Mouse (Mus musculus): ENCODE results near the gene Avil.

Avil gene

GRCm38 (mm10) chr10:127017071-127017470, 16.6 kb downstream of the Avil start:
- DNase-seq (ENCODE audit: extremely low spot score, low read depth, low spot score), result no peak

GRCm38 (mm10) chr10:127018422-127018821, 17.9 kb downstream of the Avil start:
- DNase-seq (ENCODE audit: extremely low spot score, low read depth, low spot score), result no peak

- DNase-seq (ENCODE audit: extremely low spot score, low read depth, low spot score), result peak; percentile 77
Observed at GRCm38 (mm10) chr10:127030336-127031296, 30.1 kb downstream of the Avil start, which contains the start of gene Tsfm. Tsfm (minus strand) TSS chr10:127030840.

- no peak for DNase-seq (ENCODE audit: extremely low spot score, low read depth, low spot score)
Observed at GRCm38 (mm10) chr10:127033301-127033741, 32.8 kb downstream of the Avil start.

GRCm38 (mm10) chr10:127036273-127036672, 35.8 kb downstream of the Avil start:
- DNase-seq (ENCODE audit: extremely low spot score, low read depth, low spot score), result no peak

GRCm38 (mm10) chr10:127037641-127038040, 37.1 kb downstream of the Avil start:
- no peak for DNase-seq (ENCODE audit: extremely low spot score, low read depth, low spot score)

GRCm38 (mm10) chr10:127040569-127041214, 40.2 kb downstream of the Avil start:
- no peak for DNase-seq (ENCODE audit: extremely low spot score, low read depth, low spot score)

- no peak for DNase-seq (ENCODE audit: extremely low spot score, low read depth, low spot score)
Observed at GRCm38 (mm10) chr10:127041274-127041766, 40.8 kb downstream of the Avil start, which contains the start of the genes Mettl1 and Eef1akmt3. Mettl1 (plus strand) TSS chr10:127041414. Eef1akmt3 (minus strand) TSS chr10:127041513.

GRCm38 (mm10) chr10:127041774-127042338, 41.3 kb downstream of the Avil start:
- peak; percentile 70 for DNase-seq (ENCODE audit: extremely low spot score, low read depth, low spot score)

GRCm38 (mm10) chr10:127042468-127043115, 42.1 kb downstream of the Avil start:
- no peak for DNase-seq (ENCODE audit: extremely low spot score, low read depth, low spot score)

- DNase-seq (ENCODE audit: extremely low spot score, low read depth, low spot score), result no peak
Observed at GRCm38 (mm10) chr10:127043187-127043586, 42.7 kb downstream of the Avil start.

GRCm38 (mm10) chr10:127047954-127048353, 47.4 kb downstream of the Avil start, which contains the start of gene Cyp27b1:
Cyp27b1 (plus strand) TSS chr10:127048250.
- DNase-seq (ENCODE audit: extremely low spot score, low read depth, low spot score), result no peak

GRCm38 (mm10) chr10:127048608-127049394, 48.3 kb downstream of the Avil start:
- no peak for DNase-seq (ENCODE audit: extremely low spot score, low read depth, low spot score)

- DNase-seq (ENCODE audit: extremely low spot score, low read depth, low spot score), result no peak
Observed at GRCm38 (mm10) chr10:127049395-127050118, 49.0 kb downstream of the Avil start.

- no peak for DNase-seq (ENCODE audit: extremely low spot score, low read depth, low spot score)
Observed at GRCm38 (mm10) chr10:127050119-127050474, 49.6 kb downstream of the Avil start.

- DNase-seq (ENCODE audit: extremely low spot score, low read depth, low spot score), result no peak
Observed at GRCm38 (mm10) chr10:127054646-127055045, 54.1 kb downstream of the Avil start.

GRCm38 (mm10) chr10:127055406-127055805, 54.9 kb downstream of the Avil start:
- DNase-seq (ENCODE audit: extremely low spot score, low read depth, low spot score), result no peak

- no peak for DNase-seq (ENCODE audit: extremely low spot score, low read depth, low spot score)
Observed at GRCm38 (mm10) chr10:127056490-127056889, 56.0 kb downstream of the Avil start.

- DNase-seq (ENCODE audit: extremely low spot score, low read depth, low spot score), result no peak
Observed at GRCm38 (mm10) chr10:127058161-127058560, 57.7 kb downstream of the Avil start.
